Mouse (Mus musculus) spleen, adult 2 months (tissue): ENCODE data around the gene Pak7.

ENCODE experiments used
- CTCF ChIP-seq: fragments of 200-500 bp; IDR thresholded peaks from 2 replicates; pipeline ENCODE4 v1.5.1; 2011; ENCODE audit warnings: mild to moderate bottlenecking, inconsistent platforms; ENCODE audit not compliant: insufficient read depth, insufficient read length, insufficient replicate concordance; ENCODE audit errors: extremely low read depth
- POLR2A ChIP-seq: fragments of 200-500 bp; IDR thresholded peaks from 2 replicates; pipeline ENCODE4 v1.6.1; 2011; ENCODE audit warnings: low read depth, low read length, inconsistent platforms

GRCm38 (mm10) chr2:136108124-136109037 is 279.4 kb downstream of the Pak7 start:
- TF ChIP-seq POLR2A (no peak), CTCF (no peak)
